Mouse (Mus musculus) urinary bladder, postnatal 36 days (tissue): ENCODE data around the gene Nlgn3.
A peak's percentile ranks its signal among the peaks of the same experiment; 100 is the strongest.

Experiments
- DNase-seq, 2 experiments: peaks; one replicate each; pipeline ENCODE4 v3.0.0; 2022; ENCODE audit warnings: low spot score in 2 of 2, mixed read lengths in 1 of 2

The Nlgn3 gene

DNA sequence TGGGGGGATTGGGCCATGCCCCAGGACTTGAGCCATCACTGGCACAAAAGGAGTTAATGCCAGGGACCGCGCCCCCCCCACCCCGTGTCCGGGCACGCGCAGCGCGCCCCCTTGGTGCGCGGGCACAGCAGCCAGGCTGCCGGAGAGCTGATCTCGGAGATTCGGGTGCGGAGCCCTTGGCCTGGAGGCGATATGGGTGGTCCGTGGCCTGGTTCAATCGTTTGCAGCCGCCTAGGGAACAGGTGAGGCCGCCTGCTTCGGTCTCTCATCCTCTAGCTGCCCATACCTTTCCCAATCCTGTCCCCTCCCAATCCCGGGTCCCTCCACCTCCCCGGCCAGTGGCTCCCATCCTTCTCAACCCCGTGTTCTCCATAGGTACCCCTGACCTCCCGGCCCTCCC is at the start of gene Nlgn3:
Gene Nlgn3 (plus strand): TSS at position 114 of the 400 bp plus-strand sequence.
- no peak for DNase-seq

DNA sequence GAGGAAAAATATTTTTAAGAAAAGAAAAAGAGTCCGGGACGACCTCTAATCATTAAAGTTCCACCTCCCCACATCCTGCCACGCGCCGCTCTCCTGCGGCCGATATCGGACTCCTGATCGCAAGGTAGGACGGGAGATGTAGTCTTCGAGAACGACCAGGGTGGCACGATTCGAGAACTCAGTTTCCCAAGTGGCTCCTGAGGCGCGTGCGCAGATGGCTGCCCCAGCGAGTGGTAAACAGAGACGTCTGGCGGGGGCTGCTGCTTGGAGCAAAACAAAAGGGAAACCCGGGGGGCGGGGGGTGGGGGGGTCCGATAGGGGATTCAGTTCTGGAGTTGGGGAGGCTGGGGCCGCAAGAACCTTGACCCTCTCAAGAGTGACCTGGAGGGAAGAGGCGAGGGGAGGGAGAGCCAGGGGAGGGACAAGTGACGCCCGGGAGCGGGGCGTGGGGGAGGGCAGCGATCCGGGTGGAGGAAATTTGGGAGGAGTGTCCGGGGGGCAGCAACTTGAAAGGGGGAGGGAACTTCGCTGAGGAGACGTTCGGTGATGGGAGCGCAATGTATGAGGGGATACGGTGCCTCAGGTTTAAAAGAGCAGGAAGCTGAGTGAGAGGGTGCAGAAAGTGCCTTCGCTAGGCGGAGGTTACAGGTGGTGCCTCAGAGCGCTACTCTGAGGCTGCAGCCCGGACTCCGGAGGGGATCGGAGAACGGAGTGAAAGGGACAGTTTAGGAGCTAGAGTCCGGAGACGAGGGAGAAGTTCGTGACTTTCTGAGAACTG is 44.8 kb upstream of the Nlgn3 start, which contains the start of gene Foxo4:
Gene Foxo4 (plus strand): TSS at position 577 of the 778 bp plus-strand sequence.
- DNase-seq, result peak; percentile 70 to 87

GRCm38 (mm10) chrX:101254740-101255139 is 44.2 kb upstream of the Nlgn3 start:
- DNase-seq, result no peak

- DNase-seq, result no peak
Observed at GRCm38 (mm10) chrX:101256603-101257002, 42.4 kb upstream of the Nlgn3 start.

DNA sequence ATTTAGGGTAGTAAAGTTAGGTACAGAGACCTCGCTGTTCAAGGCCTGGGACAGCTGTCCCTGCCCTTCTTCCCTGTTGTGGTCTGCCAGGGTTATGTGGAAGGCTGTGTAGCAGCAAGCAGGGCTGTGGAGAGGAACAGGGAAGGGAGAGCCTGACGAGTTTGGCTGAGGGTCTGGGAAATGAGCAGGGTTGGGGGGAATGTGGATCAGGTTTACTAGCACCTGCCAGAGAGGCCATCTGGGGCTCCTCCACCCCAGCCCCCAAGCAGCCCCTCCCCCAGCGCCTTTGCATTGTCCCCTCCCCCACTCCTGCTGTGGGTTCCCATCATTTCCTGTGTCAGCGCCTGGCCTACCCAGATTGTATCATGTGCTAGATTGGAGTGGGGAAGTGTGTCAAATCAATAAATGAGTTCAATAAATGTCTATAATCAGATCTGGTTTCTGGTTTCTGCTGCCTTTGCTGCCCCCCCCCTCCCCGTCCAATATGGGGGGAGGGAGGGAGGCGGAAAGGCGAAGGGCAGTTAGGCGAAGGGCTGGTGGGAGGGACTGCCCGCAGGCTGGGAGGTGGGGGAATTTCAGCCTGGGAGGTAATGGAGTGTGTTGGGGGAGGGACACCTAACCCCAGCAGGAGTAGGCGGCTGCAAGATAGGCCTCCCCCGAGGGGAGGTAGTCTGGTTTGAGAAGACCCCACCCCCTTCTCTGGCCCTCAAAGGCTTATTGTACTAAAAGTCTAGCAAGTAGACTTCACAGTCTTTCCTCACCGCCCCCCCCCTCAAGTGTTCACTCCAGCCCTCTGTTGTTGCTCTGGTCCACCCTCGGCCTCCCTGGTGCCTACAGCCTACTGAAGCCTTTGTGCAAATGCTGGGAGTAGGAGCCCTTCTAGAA is 38.3 kb upstream of the Nlgn3 start:
- no peak for DNase-seq

DNA sequence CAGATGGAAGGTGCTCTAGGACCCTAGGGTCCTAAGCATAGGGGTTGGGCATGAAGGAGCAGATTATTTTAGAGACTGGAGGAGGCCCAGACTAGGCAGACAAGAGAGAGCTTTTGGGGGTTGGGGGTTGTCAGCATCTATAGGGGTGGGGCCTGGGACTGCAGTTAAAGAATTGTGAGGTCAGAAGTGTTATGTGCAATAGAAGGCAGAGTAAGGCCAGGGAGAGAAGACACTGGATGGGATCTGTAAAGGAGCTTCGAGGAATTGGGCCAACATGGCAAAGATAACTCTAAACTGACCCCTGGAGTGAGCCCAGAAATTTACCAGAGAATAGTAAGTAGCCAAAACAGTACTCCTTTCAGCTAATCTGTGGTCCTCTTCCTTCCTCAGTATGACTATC is 35.1 kb upstream of the Nlgn3 start, which contains the start of gene Gm614:
Gene Gm614 (minus strand): TSS at position 101 of the 400 bp plus-strand sequence.
- DNase-seq, result no peak

- DNase-seq, result no peak
Observed at GRCm38 (mm10) chrX:101266631-101267030, 32.3 kb upstream of the Nlgn3 start.

- no peak for DNase-seq
Observed at GRCm38 (mm10) chrX:101268025-101268754, 30.8 kb upstream of the Nlgn3 start, which contains the start of gene Il2rg. Gene Il2rg (minus strand): TSS chrX:101268255.

- DNase-seq, result no peak
Observed at GRCm38 (mm10) chrX:101268755-101269124, 30.2 kb upstream of the Nlgn3 start, which contains the start of gene Gm20489. Gene Gm20489 (minus strand): TSS chrX:101269023.

GRCm38 (mm10) chrX:101273410-101273809 is 25.6 kb upstream of the Nlgn3 start:
- DNase-seq, result no peak

GRCm38 (mm10) chrX:101273875-101274738 is 24.9 kb upstream of the Nlgn3 start, which contains the start of gene Med12:
Gene Med12 (plus strand): TSS chrX:101274030.
- DNase-seq, result peak; percentile 81 to 90

- no peak for DNase-seq
Observed at GRCm38 (mm10) chrX:101282813-101283212, 16.2 kb upstream of the Nlgn3 start.

- DNase-seq, result peak; percentile 7 to 42
Observed at GRCm38 (mm10) chrX:101285534-101285933, 13.4 kb upstream of the Nlgn3 start.

DNA sequence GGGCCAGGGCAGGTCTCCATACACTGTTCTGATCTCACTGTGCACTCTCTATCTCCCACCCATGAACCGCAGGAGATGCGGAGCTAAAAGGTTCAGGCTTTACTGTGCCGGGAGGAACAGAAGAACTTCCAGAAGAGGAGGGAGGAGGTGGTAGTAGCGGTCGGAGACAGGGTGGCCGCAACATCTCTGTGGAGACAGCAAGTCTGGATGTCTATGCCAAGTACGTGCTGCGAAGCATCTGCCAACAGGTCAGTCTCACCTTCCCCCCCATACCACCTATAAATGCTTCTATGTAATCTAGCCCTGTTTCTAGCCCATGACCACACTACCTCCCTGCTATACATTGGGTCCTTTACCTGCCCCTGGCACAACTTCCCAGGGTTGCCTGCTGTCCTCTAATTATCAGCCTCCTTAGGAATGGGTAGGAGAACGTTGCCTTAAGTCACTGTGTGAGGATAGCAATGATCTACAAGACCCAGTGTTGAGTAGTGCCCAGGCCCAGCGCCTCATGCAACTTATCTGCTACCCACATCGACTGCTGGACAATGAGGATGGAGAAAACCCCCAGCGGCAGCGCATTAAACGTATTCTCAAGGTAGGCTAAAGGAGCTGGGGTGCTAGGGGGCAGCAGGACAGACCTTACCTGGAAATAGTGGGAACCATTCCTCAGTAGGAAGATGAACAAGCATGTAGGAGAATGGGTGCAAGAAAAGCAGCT is 12.9 kb upstream of the Nlgn3 start:
- DNase-seq, result no peak

- no peak for DNase-seq
Observed at GRCm38 (mm10) chrX:101287543-101287942, 11.4 kb upstream of the Nlgn3 start.

- DNase-seq, result no peak
Observed at GRCm38 (mm10) chrX:101288432-101288831, 10.5 kb upstream of the Nlgn3 start.

- DNase-seq, result no peak
Observed at GRCm38 (mm10) chrX:101289037-101289436, 9.9 kb upstream of the Nlgn3 start.

GRCm38 (mm10) chrX:101290111-101290510 is 8.9 kb upstream of the Nlgn3 start:
- no peak for DNase-seq

DNA sequence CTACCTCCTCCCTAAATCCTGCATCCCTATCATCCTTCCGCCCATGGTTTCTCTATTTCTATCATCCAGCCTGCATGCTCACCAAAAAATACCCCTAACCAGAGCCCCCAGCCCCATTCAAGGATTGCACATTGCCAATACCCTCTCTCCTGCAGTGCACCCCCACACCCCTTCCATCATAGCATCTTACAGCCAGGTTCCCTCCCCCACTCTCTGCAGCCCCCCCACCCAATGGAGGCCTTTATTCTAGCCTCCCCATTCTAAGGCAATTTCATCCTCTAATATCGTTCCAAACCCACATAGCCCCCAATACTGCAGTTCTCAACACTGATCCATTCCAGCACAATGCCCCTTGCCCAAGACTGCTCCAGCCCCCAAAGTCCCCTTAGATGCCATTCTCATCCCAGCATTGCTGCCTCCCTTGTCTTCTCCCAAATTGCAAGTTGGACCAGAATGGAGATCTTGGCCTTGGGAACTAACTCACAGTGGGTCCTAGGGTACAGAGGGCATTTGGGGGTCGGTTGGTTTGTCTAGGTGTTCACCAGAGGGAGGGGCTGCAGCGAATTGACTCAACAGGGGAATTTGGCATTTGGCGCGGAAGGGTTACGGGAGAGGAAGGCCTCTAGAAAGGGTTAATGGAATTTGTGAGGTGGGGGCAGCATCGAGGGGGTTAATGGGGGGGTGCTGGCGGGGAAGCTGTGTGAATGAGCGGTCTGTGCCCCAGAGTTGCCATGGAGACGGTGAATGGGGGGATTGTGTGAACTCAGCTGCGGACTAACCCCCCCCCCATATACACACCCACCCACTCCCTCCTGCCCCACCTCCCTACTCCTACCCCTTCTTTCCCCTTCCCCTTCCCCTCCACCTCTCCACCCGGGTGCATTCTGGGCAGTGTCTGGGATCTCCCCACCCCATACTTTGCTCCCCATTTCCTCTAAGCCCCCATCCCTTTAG is 782 bp downstream of the Nlgn3 start:
- DNase-seq, result no peak
